Mouse (Mus musculus) right cerebral cortex, postnatal 36 days (tissue): Measurements from ENCODE around the gene Gna13.

Experiments
- DNase-seq, 2 experiments: peaks; one replicate each; pipeline ENCODE4 v3.0.0; 2022; ENCODE audit warnings: low spot score in 2 of 2, mixed read lengths in 1 of 2

Gna13 gene

GRCm38 (mm10) chr11:109422263-109422662 is 59.6 kb downstream of the Gna13 start:
- no peak for DNase-seq

GRCm38 (mm10) chr11:109423294-109423693 is 60.7 kb downstream of the Gna13 start:
- DNase-seq: no peak

GRCm38 (mm10) chr11:109425392-109426271 is 63.0 kb downstream of the Gna13 start, which contains the start of gene Amz2:
Gene Amz2, plus strand, starts transcription at chr11:109425946.
- DNase-seq: peak; percentile 95 to 97

- no peak for DNase-seq
Observed at GRCm38 (mm10) chr11:109426272-109426586, 63.6 kb downstream of the Gna13 start.

GRCm38 (mm10) chr11:109427353-109427752 is 64.7 kb downstream of the Gna13 start:
- DNase-seq: no peak

GRCm38 (mm10) chr11:109434233-109434798 is 71.7 kb downstream of the Gna13 start:
- DNase-seq: no peak

- DNase-seq: no peak
Observed at GRCm38 (mm10) chr11:109436889-109437288, 74.3 kb downstream of the Gna13 start.

GRCm38 (mm10) chr11:109439209-109439608 is 76.6 kb downstream of the Gna13 start:
- no peak for DNase-seq

GRCm38 (mm10) chr11:109439829-109440340 is 77.3 kb downstream of the Gna13 start:
- DNase-seq: peak; percentile 26 to 48

- no peak for DNase-seq
Observed at GRCm38 (mm10) chr11:109440641-109441040, 78.0 kb downstream of the Gna13 start.

GRCm38 (mm10) chr11:109441119-109441518 is 78.5 kb downstream of the Gna13 start:
- DNase-seq: no peak

GRCm38 (mm10) chr11:109442166-109442730 is 79.6 kb downstream of the Gna13 start:
- no peak for DNase-seq

GRCm38 (mm10) chr11:109443468-109444263 is 81.0 kb downstream of the Gna13 start:
- no peak for DNase-seq

GRCm38 (mm10) chr11:109444600-109444999 is 82.0 kb downstream of the Gna13 start:
- no peak for DNase-seq

- DNase-seq: no peak
Observed at GRCm38 (mm10) chr11:109445438-109446035, 82.9 kb downstream of the Gna13 start.
